In genomic region chr13:96188618-96189017, GRCm38 (mm10) we compare ENCODE assay signal across 20 mouse cellular contexts. TPM values are rescaled to one million over a fixed set of nuclear protein-coding genes. Genes with fewer than 3 reads are reported as not detected.
DNase-seq lines count a peak whose midpoint lies in the region; ATAC-seq and TF ChIP-seq lines count a peak whose summit lies in the region.
"Had no signal": no experiment of that assay in that cellular context is flagged by ENCODE, and none has a peak within 500 bp of the region (broad histone marks: within the 10 kb centered on the region; RNA-seq: fewer than 3 reads in every experiment).

No protein-coding gene starts in this region.

- H3K9ac ChIP-seq in forebrain, embryonic 15.5 days (replicated peaks): no peak overlapping the region
- H3K9ac ChIP-seq in midbrain, postnatal 0 days (replicated peaks; ENCODE audit: low read length, poor library complexity, severe bottlenecking): no peak overlapping the region
- H3K9ac ChIP-seq: embryonic facial prominence, embryonic 15.5 days; liver, embryonic 12.5 days; lung, embryonic 14.5 days; midbrain, embryonic 12.5 days; stomach, embryonic 15.5 days had no signal

- no peaks in the 10 kb centered on the region for H3K36me3 ChIP-seq in forebrain, embryonic 15.5 days
- no peaks in the 10 kb centered on the region for H3K36me3 ChIP-seq in midbrain, postnatal 0 days (ENCODE audit: insufficient read depth, low read length)
- H3K36me3 ChIP-seq: embryonic facial prominence, embryonic 15.5 days; liver, embryonic 12.5 days; midbrain, embryonic 12.5 days; stomach, embryonic 15.5 days had no signal

- no peaks in the 10 kb centered on the region for H3K27me3 ChIP-seq in forebrain, embryonic 15.5 days
- H3K27me3 ChIP-seq in midbrain, postnatal 0 days (ENCODE audit: insufficient read depth, low read length): no peaks in the 10 kb centered on the region
- H3K27me3 ChIP-seq: embryonic facial prominence, embryonic 15.5 days; liver, embryonic 12.5 days; midbrain, embryonic 12.5 days; stomach, embryonic 15.5 days had no signal

- H3K27ac ChIP-seq in layer of hippocampus, adult 2 months: 0 out of 2 replicates have a peak overlapping the region, but pooled peaks have one; percentile 23
- peak overlapping the region; percentile 53 for H3K27ac ChIP-seq in forebrain, embryonic 15.5 days (replicated peaks)
- H3K27ac ChIP-seq in midbrain, postnatal 0 days (ENCODE audit: low read depth, low read length): no peak overlapping the region
- H3K27ac ChIP-seq: embryonic facial prominence, embryonic 15.5 days; heart, adult 2 months; left cerebral cortex, adult 2 months; liver, embryonic 12.5 days; midbrain, embryonic 12.5 days; stomach, embryonic 15.5 days had no signal

- DNase-seq in layer of hippocampus, adult 2 months (ENCODE audit: low spot score in 2 of 2): peak in 1 of 2 experiments; percentile 6
- DNase-seq in layer of hippocampus, postnatal 25 days (ENCODE audit: extremely low spot score in 1 of 2, low spot score in 1 of 2): no peak
- DNase-seq in ZHBTc4 (ENCODE audit: low read depth, low spot score): peak; percentile 76
- peak; percentile 28 for DNase-seq in midbrain, postnatal 0 days (ENCODE audit: low spot score)
- DNase-seq in spleen, postnatal 36 days (ENCODE audit: low spot score in 2 of 2): no peak
- no peak for DNase-seq in thymus, adult 18-20 months
- DNase-seq: adrenal gland, adult 8-10 months; cerebellum, adult 18-20 months; gastrocnemius, postnatal 10 days; heart, adult 2 months; lung, embryonic 14.5 days; lung, postnatal 4 days had no signal

- no peak overlapping the region for H3K4me2 ChIP-seq in forebrain, embryonic 15.5 days (replicated peaks)
- no peak overlapping the region for H3K4me2 ChIP-seq in midbrain, postnatal 0 days (ENCODE audit: low read depth, low read length, poor library complexity, severe bottlenecking)
- H3K4me2 ChIP-seq: embryonic facial prominence, embryonic 15.5 days; liver, embryonic 12.5 days; lung, embryonic 14.5 days; midbrain, embryonic 12.5 days; stomach, embryonic 15.5 days had no signal

- H3K9me3 ChIP-seq in forebrain, embryonic 15.5 days: no peaks in the 10 kb centered on the region
- no peaks in the 10 kb centered on the region for H3K9me3 ChIP-seq in midbrain, postnatal 0 days (ENCODE audit: low read length)
- H3K9me3 ChIP-seq: embryonic facial prominence, embryonic 15.5 days; liver, embryonic 12.5 days; stomach, embryonic 15.5 days had no signal

- H3K4me1 ChIP-seq in forebrain, embryonic 15.5 days: peaks cover 13% of the 10 kb centered on the region
- H3K4me1 ChIP-seq in midbrain, postnatal 0 days (ENCODE audit: insufficient read depth, low read length): no peaks in the 10 kb centered on the region
- H3K4me1 ChIP-seq: embryonic facial prominence, embryonic 15.5 days; liver, embryonic 12.5 days; stomach, embryonic 15.5 days had no signal

- 5% methylated on average over 4 of the region's 4 CpGs for WGBS in forebrain, embryonic 15.5 days
- WGBS in midbrain, postnatal 0 days: 11% methylated on average over 4 of the region's 4 CpGs

- no peak for TF ChIP-seq CTCF in layer of hippocampus, adult 2 months (conservative IDR thresholded peaks at IDR 0.05)
- TF ChIP-seq CTCF in midbrain, postnatal 0 days (IDR thresholded peaks at IDR 0.05): no peak

- H3K4me3 ChIP-seq in layer of hippocampus, adult 2 months: no peak overlapping the region
- no peak overlapping the region for H3K4me3 ChIP-seq in forebrain, embryonic 15.5 days
- no peak overlapping the region for H3K4me3 ChIP-seq in midbrain, postnatal 0 days (ENCODE audit: low read depth, low read length)
- H3K4me3 ChIP-seq: embryonic facial prominence, embryonic 15.5 days; heart, adult 2 months; left cerebral cortex, adult 2 months; liver, embryonic 12.5 days; midbrain, embryonic 12.5 days; stomach, embryonic 15.5 days had no signal

- peak; percentile 74 for ATAC-seq in forebrain, embryonic 15.5 days (replicated peaks)
- no peak for ATAC-seq in midbrain, postnatal 0 days (ENCODE audit: low FRiP score)
- ATAC-seq: liver, embryonic 12.5 days had no signal

RNA-seq across cellular contexts. Expression of gene Sv2c, which starts 56.2 kb away (rescaled TPM):
- total RNA-seq in layer of hippocampus, adult 2 months (2021): 10 to 100 TPM; 15.6 to 16.5 TPM
- 10 to 100 TPM; 13.0 to 14.2 TPM for total RNA-seq in layer of hippocampus, postnatal 25 days (2021)
- 3.0 and 3.3 TPM in 2 replicates for polyA plus RNA-seq in forebrain, embryonic 15.5 days (2015; fragmentation: Nextera tagmentation; extraction: Ambion mirVana)
- total RNA-seq in midbrain, postnatal 0 days (2014; rRNA removed): 24.3 and 25.7 TPM in 2 replicates
- 7.8 and 7.9 TPM in 2 replicates for polyA plus RNA-seq in midbrain, postnatal 0 days (2015; fragmentation: Nextera tagmentation; extraction: Ambion mirVana)
- total RNA-seq: common myeloid progenitor, adult 5-6 weeks; MEL had no signal

Comparison
In these comparisons a context has a peak if more than half of its experiments do, and no peak if none do; other contexts are left out.
1. DNase-seq: peak in ZHBTc4 (single experiment) and midbrain, postnatal 0 days (single experiment); none in layer of hippocampus, postnatal 25 days (0 of 2), spleen, postnatal 36 days (0 of 2) and thymus, adult 18-20 months (0 of 2).